Mouse (Mus musculus) erythroblast, embryonic 14.5 days (primary cell): ENCODE data around the gene Tbck. TPM values are rescaled to one million over a fixed set of nuclear protein-coding genes. Genes with fewer than 3 reads are reported as not detected.

Experiments used
- H3K27me3 ChIP-seq: 2 replicates; pipeline ENCODE4 v1.6.1; 2012; ENCODE audit warnings: inconsistent platforms; ENCODE audit not compliant: control insufficient read depth
- H3K36me3 ChIP-seq: 2 replicates; pipeline ENCODE4 v1.6.1; 2012; ENCODE audit warnings: mild to moderate bottlenecking, inconsistent platforms; ENCODE audit not compliant: control insufficient read depth
- H3K4me1 ChIP-seq: 2 replicates; pipeline ENCODE4 v1.6.1; 2012; ENCODE audit warnings: inconsistent platforms; ENCODE audit not compliant: control insufficient read depth
- H3K4me3 ChIP-seq: replicated peaks from 2 replicates; pipeline ENCODE3; 2012; ENCODE audit warnings: moderate library complexity, mild to moderate bottlenecking, inconsistent platforms
- H3K9me3 ChIP-seq: 2 replicates; pipeline ENCODE4 v1.6.1; 2012; ENCODE audit warnings: low read length, inconsistent platforms, mixed read lengths; ENCODE audit not compliant: control insufficient read depth
- GATA1 ChIP-seq: IDR thresholded peaks from 2 replicates; pipeline ENCODE4 v1.6.1; 2012; ENCODE audit warnings: low read length, inconsistent platforms, mixed read lengths
- TAL1 ChIP-seq: IDR thresholded peaks from 3 replicates; pipeline ENCODE4 v1.6.1; 2012; ENCODE audit warnings: low read length, inconsistent platforms, mixed read lengths
- polyA plus RNA-seq: library from polyadenylated mRNA; stranded (reverse); fragments of >175 nt; gene quantifications from 2 replicates; pipeline ENCODE4 v1.2.3, GENCODE M21; 2012

Gene Tbck
- polyA plus RNA-seq, 1 experiment, result 0.04 TPM

GRCm38 (mm10) chr3:132887074-132887848 lies 203.3 kb downstream of the Tbck start:
- TF ChIP-seq GATA1 (no peak), TAL1 (no peak)
- no peaks in the 10 kb centered on the region for H3K27me3 ChIP-seq
- no peaks in the 10 kb centered on the region for H3K9me3 ChIP-seq
- H3K4me1 ChIP-seq, result peaks cover 10% of the 10 kb centered on the region
- no peak overlapping the region for H3K4me3 ChIP-seq
- no peaks in the 10 kb centered on the region for H3K36me3 ChIP-seq

Other genes with a start within 250 kb of the Tbck start
- gene Gimd1, start 54.3 kb upstream of the Tbck start, polyA plus RNA-seq, result not detected in 2 replicates
- gene Aimp1, start 226 bp downstream of the Tbck start, polyA plus RNA-seq, result 1.3 and 2.1 TPM in 2 replicates